Mouse (Mus musculus) spleen, postnatal 14 days (tissue): Measurements from ENCODE around the gene Hepacam2.
"Not testable (repeated sequence)": the region's sequence is repeated elsewhere in the genome, so short reads cannot be mapped to it uniquely, and the experiment has no call there.

ENCODE experiments used
- DNase-seq, 2 experiments: peaks; one replicate each; pipeline ENCODE4 v3.0.0; 2021 to 2022; ENCODE audit warnings: low spot score in 2 of 2

The Hepacam2 gene

DNA sequence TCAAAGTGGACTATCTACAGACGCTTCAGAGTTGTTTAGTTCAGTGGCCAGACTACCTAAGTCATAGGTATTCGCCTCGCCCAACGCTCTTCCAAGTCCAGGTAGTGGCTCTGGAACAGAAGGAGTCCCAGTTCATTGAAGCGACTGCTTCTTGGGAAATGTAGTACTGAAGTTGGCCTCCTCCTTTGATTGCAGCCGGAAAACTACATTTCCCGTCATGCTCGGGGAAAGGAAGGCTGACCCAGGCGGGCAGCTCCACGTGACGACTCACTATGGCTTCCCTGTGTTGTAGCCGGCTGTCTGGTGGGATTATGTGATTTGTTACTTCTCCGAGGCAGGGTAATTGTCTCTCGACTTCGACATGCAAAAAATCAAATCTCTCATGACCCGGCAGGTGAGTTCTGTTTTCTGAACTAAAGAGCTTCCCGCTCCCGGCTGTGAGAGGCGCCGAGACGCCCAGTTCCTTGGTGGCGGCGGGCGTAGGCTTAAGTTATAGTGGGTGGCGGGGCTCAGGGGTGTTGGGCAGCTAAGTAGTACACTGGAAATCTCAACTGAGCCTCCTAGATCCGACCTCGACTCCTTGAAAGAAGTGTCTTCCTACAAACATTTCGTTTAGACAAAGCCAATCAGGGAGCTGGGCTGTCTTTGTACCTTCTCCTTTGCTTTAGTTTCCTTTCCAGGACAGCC lies at the start of gene Hepacam2, which contains the start of gene Vps50:
TSS of gene Hepacam2 (minus strand) at position 137 of the 687 bp plus-strand sequence.
TSS of gene Vps50 (plus strand) at position 221 of the 687 bp plus-strand sequence.
- DNase-seq = peak; percentile 53 to 79

DNA sequence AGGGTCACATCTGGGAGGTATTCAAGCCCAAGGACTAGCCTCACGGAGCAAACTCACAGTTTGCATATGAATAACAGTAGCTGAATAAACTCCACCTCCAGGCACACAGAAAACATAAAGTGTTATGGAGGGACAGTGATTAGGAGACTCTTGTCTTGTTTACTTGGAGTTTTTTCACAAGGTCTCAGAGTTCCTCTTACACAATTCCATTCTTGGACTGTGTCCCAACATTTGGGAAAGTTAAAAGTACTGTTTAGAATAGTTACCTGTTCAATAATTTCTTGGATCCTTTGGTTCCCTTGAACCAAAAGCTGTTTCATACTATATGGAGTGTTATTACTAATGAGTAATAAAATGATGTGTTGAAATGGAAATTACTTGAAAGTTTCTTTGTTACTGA lies 46.9 kb upstream of the Hepacam2 start:
- no peak for DNase-seq

DNA sequence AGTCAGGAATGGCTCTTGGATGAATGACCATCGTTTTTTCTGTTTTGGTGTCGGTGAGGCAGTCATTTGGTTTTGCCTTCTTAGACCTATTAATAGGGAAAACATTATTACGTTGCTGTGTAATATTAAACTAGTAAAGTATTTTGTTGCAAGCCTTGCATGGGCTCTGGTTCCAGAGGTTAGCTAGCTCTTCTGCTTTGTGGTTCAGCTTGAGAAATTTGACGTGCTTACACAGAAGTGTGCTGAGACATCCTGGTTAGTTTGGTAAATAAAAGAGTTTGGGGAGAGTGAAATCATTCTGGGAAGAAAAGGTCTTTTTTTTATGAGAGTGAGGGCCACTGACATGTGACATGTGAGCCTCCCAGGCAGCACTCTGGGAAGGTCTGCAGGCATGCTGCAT lies 45.8 kb upstream of the Hepacam2 start:
- DNase-seq = no peak

DNA sequence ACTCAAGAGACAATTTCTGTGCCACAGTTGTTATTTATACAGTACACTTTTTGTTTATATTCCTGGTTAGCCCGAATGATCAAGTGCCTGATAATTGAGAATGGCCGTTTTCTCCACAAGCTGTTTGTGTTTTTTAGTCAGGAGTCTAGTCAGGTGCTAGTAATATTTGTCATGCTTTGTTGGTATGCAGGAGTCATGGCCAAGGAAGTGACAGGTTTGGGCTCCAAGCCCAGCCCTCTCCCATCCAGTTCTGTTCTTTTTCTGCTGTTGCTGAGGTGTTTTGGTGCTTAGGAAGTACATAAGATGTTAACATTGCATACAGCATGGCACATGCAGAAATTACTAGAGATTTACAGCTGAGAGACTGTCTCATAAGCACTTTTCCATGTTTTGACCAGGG lies 41.4 kb upstream of the Hepacam2 start:
- DNase-seq = no peak

DNA sequence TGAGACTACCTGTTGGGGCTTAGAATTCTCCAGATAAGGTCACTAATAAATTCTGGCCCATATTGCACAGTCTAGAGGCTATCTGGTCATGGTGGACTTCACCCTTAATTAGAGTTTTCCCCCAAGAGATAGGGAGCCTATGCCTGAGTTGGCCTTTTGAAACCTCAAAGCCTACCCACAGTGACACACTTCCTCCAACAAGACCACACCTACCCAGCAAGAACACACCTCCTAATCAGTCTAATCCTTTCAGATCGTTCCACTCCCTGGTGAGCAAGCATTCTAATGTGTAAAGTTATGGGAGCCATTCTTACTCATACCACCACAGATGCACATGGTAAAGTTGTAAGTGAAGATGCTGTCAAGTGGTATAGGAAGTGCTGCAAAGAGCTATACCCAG lies 38.0 kb upstream of the Hepacam2 start:
- DNase-seq = no peak

DNA sequence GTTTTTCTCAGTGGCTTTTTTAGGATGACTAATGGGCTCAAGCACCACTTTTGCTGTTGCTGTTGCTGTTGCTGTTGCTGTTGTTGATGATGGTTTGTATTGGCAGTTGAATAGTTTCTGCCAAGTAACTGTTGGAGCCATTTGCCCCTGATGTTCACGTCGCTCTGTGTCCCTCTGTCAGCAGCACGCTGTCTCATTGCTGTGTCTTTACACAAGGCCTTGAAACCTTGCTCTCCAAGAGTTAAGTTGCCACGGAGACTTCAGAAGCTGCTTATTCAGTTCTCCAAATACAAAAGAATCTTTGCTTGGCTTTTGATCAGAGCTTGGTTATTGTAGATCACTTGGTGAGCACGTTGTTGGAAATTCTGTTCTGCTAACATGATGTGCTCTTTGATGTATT lies 33.3 kb upstream of the Hepacam2 start:
- DNase-seq = no peak

DNA sequence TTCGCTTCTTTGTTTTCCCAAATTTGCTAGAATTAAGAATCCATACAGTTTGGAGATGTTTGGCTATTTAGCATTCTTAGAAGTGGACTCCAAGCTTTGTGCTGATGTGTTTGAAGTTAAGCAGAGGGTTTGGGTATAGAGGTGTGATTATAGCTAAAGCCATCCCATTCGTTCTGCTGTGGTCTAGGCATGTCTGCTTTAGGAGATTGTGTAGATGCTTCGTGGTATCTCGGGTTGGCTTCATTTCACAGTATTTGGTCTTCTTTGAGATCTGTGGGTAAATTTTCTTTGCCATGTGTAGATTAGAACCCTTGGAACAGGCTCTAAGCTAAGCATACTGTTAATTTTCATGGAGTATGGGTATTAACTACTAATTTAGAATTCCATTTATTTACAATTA lies 30.1 kb upstream of the Hepacam2 start:
- no peak for DNase-seq

DNA sequence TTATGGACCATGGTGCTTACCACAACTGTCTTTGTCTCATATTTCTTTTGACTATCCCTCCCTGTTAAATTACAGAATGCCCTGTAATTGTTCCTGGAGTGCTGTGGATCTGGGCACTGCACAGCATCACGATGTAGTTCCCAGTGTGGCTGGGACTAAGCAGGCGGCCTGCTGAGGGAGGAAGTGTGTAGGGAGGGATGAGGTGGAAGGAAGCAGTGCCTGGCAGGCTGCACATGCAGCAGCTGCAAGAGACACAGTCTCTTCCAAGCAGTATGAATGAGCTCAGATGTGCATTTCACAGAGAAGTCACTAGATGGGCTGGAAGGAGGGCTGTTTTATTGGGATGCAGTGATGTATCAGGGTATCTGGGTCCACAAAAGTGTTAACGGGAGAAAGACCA lies 14.5 kb upstream of the Hepacam2 start:
- no peak for DNase-seq

DNA sequence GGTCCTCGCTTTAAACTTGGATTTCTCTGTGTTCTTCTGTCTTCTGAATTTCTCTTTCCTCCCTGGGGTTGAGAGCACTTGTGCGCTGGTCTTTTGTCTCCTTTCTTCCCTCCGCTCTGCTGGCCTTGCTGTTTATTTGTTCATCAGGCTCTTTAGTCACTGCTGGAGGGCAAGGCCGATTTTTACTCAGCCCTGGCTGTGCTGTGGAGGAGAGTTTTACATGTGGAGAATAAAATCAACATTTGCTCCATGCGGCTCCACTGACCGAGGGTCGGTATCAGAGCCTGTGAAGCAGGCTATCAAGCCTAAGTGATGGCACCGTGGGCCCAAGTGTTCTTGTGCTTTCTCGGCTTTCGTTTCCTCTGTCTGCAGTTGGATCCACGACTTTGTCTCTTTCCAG lies 13.5 kb upstream of the Hepacam2 start:
- no peak for DNase-seq

DNA sequence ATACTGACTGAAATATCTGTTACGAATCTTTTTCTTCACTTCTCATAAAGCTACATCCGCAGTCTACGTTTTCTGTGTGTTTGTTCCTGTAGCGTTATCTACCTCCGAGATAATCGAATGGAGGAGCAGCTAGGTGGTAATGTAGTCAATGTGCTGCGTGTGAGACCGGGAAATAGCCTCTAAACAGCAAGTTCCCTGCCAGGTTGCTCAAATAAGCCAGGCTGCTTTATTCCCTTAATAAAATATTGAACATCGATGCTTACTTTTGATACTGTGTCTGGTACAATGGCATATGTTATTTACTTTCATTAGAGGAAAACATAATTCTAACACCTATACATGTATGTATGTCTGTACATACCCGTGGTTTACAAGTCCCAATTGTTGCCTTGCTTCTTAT lies 13.0 kb upstream of the Hepacam2 start:
- DNase-seq = no peak

DNA sequence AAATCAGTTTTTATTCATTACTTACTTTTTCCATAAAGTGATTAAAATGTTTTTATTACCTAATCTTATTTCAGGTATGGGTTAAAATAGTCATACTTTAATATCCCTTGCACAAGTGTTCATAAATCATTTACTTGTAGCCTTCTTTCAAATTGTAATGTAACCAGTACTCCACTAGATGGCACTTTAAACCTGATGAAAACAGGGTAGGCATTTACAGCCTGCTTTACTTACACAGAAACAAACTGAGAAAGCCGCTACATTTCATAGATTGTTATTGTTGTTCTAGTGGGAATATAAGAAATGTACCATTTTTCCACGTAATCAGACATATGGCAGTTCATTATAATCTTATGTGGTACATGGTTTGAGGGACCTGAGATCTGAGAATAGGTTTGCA lies 11.7 kb upstream of the Hepacam2 start:
- no peak for DNase-seq

DNA sequence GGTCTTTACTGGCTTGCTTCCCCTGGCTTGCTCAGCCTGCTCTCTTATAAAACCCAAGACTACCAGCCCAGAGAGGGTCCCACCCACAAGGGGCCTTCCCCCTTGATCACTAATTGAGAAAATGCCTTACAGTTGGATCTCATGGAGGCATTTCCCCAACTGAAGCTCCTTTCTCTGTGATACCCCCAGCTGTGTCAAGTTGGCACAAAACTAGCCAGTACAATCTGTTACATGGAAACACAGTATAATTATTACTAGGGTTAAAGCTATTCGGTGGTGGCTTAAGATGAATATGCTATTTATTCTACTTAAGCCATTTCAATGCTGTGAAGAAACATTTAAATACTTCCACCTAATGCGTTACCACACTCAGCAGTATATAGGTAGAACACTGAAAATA lies 10.1 kb upstream of the Hepacam2 start:
- DNase-seq = not testable (repeated sequence)

DNA sequence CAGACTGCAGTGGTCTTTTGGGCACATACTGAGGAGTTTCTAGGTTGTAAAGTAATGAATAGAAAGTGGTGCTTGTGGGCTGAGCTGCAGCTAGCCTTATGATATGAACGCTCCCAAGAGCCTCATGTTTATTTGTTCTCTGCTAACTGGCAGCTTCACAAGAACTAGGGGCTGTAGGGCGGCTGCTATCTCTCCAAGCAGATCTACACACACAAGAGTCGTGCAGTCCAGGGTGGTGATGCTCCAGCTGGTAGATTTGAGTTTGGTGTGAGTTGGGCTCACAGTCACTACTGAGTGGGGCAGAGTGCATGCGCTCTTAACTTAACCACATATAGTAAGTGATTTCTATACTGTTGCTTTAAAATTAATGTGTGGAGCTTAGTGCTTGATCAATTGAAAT lies 9.0 kb upstream of the Hepacam2 start:
- no peak for DNase-seq

DNA sequence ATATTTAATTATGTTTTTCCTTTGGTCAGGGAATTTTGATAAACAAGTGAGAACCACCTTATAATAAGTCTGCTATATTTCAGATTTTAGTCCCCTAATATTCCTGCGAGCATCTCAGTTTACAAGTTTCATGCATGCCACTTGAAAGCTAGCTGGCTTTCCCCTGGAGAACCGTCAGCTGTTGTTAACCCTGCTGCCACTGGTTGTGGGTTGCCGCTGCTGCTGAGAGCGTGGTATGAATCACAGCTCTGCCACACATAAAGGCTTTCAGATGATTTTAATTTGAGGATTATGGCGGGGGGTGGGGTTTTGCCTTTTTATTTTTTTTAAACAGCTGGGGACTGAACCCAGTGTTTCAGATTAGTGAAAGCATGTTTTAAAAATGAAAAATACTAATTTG lies 7.2 kb upstream of the Hepacam2 start:
- DNase-seq = no peak

DNA sequence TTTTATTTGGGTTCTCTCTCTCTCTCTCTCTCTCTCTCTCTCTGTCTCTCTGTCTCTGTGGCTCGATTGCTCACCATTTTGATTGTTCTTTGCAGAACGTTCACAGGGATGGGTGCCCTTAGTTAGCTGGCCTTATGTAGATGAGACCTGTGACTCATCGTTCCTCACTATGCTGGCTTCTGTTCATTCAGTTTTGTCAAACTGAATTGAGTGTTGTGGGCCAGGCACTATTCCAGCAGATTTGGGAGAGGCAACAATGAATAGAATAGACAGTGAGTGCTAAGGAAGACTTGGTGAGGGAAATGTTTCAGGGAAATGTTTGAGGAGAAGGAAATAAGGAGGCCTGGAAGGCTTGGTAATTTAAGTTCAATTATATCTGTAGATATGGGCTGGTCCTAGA lies 2.2 kb upstream of the Hepacam2 start:
- DNase-seq = no peak

DNA sequence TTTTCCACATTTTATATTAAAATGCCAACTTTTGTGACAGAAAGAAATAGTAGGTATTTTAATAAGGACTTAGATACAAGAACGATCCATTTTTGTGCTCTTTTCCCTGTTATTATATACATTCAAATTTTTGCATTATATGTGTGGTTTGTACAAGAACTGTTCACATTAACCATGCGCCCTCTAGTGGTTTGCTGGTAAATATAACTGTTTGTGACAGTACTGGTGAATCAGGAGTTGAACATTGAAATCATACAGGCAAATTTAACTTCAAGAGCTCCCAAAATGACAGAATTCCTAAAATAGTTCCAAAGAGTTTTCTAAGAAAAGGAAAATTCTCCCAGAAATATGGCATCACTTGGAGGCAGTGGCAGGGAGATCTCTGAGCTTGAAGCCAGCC lies 1.9 kb downstream of the Hepacam2 start:
- DNase-seq = peak in 1 of 2 experiments; percentile 9

DNA sequence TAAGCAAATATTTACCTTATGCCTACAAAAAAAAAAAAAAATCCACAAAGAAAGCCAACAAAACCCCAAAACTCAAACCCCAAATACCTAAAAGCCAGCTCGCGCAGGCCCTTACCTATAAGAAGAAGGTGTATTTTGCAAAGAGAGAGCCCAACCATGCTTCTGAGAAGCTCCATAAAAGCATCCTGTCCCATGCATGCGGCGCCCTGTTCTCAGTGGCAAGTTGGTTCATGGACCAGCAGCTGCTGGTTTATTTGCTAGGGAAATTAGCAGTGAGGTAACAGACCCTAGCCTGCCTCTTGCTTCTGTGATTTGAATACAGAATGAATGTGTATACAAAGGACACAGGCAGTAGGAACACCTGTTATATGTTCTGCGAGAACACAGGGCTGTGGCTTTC lies 3.8 kb downstream of the Hepacam2 start:
- DNase-seq = no peak

DNA sequence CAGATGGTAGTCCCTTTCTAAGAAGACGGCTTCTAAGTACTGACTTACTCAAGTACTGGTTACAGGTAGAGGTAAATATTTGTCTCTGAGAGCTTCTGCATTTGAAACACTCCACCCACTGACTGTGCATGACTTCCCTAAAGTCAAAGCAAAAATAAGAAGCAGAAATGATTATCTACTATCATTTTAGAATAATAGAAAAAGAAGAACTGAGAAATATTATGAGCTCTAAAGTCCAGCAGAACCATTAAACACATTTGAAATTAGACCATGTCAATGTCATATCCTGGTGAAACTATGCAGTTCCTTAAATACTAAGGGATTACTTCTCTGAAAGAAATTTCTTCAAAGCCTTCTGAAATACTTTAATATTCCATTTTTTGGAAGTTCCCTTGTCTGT lies 10.7 kb downstream of the Hepacam2 start:
- no peak for DNase-seq

DNA sequence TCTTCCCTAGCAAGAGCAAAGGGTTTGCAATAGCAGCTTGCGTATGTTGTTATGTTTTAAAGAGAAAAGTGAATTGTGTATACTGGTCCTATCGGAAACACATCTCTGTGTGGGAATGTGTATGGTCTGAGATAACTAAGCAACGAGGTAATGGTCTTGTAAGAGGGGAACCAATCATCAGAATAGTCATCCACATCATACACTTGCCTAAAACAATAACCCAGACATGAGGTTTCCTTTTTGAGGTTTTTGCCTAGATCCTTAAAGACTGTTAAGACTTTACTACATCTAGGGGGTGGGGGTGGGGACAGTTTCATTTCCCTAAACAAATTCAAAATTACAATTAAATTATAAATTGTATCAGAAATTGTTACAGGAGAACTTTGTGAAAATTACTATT lies 13.0 kb downstream of the Hepacam2 start:
- no peak for DNase-seq

DNA sequence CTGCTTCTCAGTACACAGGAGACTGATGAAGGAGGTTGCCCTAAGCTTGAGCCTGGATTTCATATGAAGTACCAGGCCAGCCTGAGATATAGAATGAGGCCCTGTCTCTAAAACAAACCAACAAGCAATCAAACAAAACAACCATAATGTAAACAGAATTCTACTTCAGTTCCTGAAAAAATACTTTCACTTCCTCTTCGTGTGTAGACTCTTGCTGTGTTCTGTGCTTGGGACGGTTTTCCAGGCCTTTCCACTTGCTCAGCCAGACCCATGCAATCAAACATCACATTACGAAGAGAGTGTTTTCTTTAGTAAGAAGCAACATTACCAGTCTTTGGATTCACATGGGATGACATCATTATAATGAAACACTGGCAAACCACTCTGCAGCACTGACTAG lies 16.4 kb downstream of the Hepacam2 start:
- DNase-seq = no peak

DNA sequence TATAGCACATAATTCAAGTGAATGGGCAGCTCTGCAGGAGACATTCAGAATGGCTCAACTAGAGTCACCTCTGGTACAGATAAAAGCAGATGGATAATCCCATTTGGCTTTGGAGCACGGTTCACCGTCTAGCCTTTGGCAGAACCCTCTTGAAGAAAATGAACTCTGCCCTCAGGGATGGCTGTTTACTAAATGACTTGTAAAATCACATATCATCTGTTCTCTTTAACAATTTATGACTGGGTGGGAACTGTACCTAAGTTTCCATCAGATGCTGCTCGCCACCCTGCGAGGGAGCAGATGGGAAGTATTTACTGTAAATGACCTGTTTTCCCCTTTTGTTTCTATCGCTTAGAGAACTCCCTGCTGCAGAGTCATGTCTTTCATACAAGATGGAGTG lies 18.2 kb downstream of the Hepacam2 start:
- DNase-seq = no peak

DNA sequence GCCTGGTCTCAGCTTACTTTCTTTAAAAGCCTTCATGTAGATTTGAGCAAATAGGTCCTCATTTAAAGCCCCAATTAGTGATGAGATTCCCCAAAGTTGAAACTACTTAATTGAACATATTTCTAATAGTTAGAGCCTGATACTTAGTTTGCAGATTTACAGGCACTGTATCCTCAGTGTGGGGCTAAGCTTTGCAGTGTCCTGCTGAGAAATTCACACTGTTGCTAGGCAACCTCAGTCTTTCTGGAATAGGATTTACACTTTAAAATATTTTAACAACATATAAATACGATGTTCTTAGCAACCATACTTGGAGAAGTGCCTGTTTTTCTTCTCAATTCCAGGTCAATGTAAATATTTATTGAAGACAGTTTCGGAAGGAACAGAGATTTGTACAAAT lies 21.8 kb downstream of the Hepacam2 start:
- DNase-seq = no peak

DNA sequence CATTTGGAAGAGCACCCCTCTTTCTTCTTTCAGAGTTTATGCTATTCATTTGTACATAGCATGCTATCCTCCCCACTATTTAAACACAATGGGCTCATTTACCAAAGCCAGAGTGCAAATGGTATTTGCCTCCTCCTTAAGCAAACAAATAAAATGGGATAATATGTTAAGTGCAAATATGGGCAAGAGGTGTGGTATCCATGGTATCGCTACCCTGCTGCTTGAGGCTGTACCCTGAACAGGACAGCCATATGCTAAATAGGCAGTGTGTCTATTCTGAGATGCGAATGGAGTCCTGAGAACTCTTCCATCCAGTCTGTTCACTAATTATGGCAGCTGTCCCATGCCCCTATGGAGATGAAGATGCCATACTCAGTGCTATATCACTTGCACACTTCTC lies 27.4 kb downstream of the Hepacam2 start:
- no peak for DNase-seq

DNA sequence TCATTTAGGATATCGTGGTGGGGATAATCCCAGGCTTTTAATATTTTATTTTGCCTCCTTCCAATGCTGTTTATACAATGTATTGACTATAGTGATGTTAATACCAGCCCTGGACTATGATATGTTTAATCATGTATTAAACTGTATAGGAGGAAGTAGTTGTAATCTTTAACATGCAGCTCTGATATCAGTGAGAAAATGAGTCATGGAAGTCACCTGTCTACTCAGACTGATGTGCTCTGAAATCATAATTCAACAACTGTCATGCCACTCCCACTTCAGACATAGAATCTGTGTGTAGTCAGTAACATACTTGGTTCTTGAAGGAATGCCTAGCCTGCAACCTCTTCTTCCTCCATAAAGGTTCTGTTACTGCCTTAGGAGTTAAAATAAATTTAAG lies 29.5 kb downstream of the Hepacam2 start:
- no peak for DNase-seq
